Comparison of ENCODE assay signal across 12 mouse cellular contexts in the genomic region with DNA sequence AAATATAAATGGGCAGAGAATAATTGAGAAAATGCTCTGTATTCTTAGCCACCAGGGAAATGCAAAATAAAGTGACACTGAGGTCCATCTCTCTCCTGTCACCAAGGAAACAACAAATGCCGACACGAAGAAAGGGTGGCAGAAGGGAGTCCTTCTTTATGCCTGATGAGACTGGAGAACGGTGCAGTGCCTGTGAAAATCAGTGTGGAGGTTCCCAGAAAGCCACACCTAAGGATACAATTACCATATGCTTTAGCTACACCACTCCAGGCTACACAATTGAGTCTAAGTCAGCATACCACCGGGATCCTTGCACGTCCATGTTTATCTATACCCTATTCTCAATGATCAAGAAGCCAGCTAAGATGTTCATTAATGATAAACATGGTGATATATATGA. TPM values are rescaled to one million over a fixed set of nuclear protein-coding genes. Genes with fewer than 3 reads are reported as not detected.
DNase-seq lines count a peak whose midpoint lies in the region; ATAC-seq lines count a peak whose summit lies in the region.
"Had no signal": no experiment of that assay in that cellular context is flagged by ENCODE, and none has a peak within 500 bp of the region (broad histone marks: within the 10 kb centered on the region; RNA-seq: fewer than 3 reads in every experiment).

No protein-coding gene starts in this region.

- H3K9ac ChIP-seq in midbrain, embryonic 13.5 days (replicated peaks), result peak overlapping the region; percentile 51
- H3K9ac ChIP-seq in midbrain, embryonic 11.5 days (ENCODE audit: low read length), result no peak overlapping the region
- H3K9ac ChIP-seq in hindbrain, embryonic 14.5 days, result peak overlapping the region; percentile 56
- H3K9ac ChIP-seq in stomach, embryonic 14.5 days (replicated peaks; ENCODE audit: low read depth, low read length), result no peak overlapping the region
- H3K9ac ChIP-seq: liver, embryonic 13.5 days had no signal

- 58% methylated on average over 5 of the region's 5 CpGs for WGBS in midbrain, embryonic 13.5 days
- 84% methylated on average over 5 of the region's 5 CpGs for WGBS in midbrain, embryonic 11.5 days
- WGBS in hindbrain, embryonic 14.5 days, result 28% methylated on average over 5 of the region's 5 CpGs
- WGBS in stomach, embryonic 14.5 days, result 82% methylated on average over 5 of the region's 5 CpGs

- H3K27ac ChIP-seq in midbrain, embryonic 13.5 days, result peak overlapping the region; percentile 80
- no peak overlapping the region; the same call in 1 of the 2 replicates for H3K27ac ChIP-seq in midbrain, embryonic 11.5 days (ENCODE audit: low read depth, low read length)
- H3K27ac ChIP-seq in hindbrain, embryonic 14.5 days, result peak overlapping the region; percentile 82
- 0 out of 2 replicates have a peak overlapping the region, but pooled peaks have one; percentile 30 for H3K27ac ChIP-seq in stomach, embryonic 14.5 days (ENCODE audit: low read length)
- H3K27ac ChIP-seq: liver, embryonic 13.5 days had no signal

- DNase-seq in heart, adult 11 months, result peak; percentile 89
- DNase-seq in heart, postnatal 25 days (ENCODE audit: low spot score), result no peak
- no peak for DNase-seq in midbrain, embryonic 11.5 days (ENCODE audit: low spot score, missing footprints)
- DNase-seq in hindbrain, embryonic 14.5 days (ENCODE audit: low spot score), result peak; percentile 47
- DNase-seq in spleen, postnatal 14 days (ENCODE audit: low spot score in 2 of 2), result no peak
- no peak for DNase-seq in gastrocnemius, postnatal 4 days (ENCODE audit: low spot score in 2 of 2)
- DNase-seq: liver, embryonic 13.5 days had no signal

- H3K9me3 ChIP-seq in midbrain, embryonic 13.5 days, result no peaks in the 10 kb centered on the region
- H3K9me3 ChIP-seq in midbrain, embryonic 11.5 days (ENCODE audit: control insufficient read depth, low read length), result no peaks in the 10 kb centered on the region
- H3K9me3 ChIP-seq in hindbrain, embryonic 14.5 days (ENCODE audit: control insufficient read depth, low read length), result no peaks in the 10 kb centered on the region
- no peaks in the 10 kb centered on the region for H3K9me3 ChIP-seq in stomach, embryonic 14.5 days (ENCODE audit: control insufficient read depth, low read depth, low read length)
- H3K9me3 ChIP-seq: liver, embryonic 13.5 days had no signal

- peak; percentile 65 for ATAC-seq in midbrain, embryonic 13.5 days
- ATAC-seq in midbrain, embryonic 11.5 days (ENCODE audit: low FRiP score), result no peak
- ATAC-seq in hindbrain, embryonic 14.5 days (ENCODE audit: low FRiP score), result peak; percentile 45; the same call in 1 of the 2 replicates
- ATAC-seq in stomach, embryonic 14.5 days (ENCODE audit: insufficient number of reproducible peaks, insufficient read depth, low FRiP score, low read depth), result no peak
- ATAC-seq: Patski had no signal

- H3K4me3 ChIP-seq in midbrain, embryonic 13.5 days (replicated peaks), result peak overlapping the region; percentile 28; the same call in 1 of the 2 replicates
- H3K4me3 ChIP-seq in midbrain, embryonic 11.5 days (ENCODE audit: low read depth, low read length), result no peak overlapping the region
- H3K4me3 ChIP-seq in hindbrain, embryonic 14.5 days (replicated peaks; ENCODE audit: low read length), result peak overlapping the region; percentile 23
- H3K4me3 ChIP-seq in stomach, embryonic 14.5 days (ENCODE audit: low read depth, low read length), result no peak overlapping the region
- H3K4me3 ChIP-seq: erythroblast, embryonic 14.5 days; liver, embryonic 13.5 days had no signal

- H3K4me2 ChIP-seq in midbrain, embryonic 13.5 days (replicated peaks), result peak overlapping the region; percentile 48
- H3K4me2 ChIP-seq in midbrain, embryonic 11.5 days, result no peak overlapping the region
- peak overlapping the region; percentile 53 for H3K4me2 ChIP-seq in hindbrain, embryonic 14.5 days (replicated peaks)
- H3K4me2 ChIP-seq in stomach, embryonic 14.5 days (replicated peaks; ENCODE audit: low read depth, low read length), result no peak overlapping the region
- H3K4me2 ChIP-seq: liver, embryonic 13.5 days had no signal

- no peaks in the 10 kb centered on the region for H3K27me3 ChIP-seq in midbrain, embryonic 13.5 days
- H3K27me3 ChIP-seq in midbrain, embryonic 11.5 days (ENCODE audit: control insufficient read depth, insufficient read depth, low read length), result no peaks in the 10 kb centered on the region
- H3K27me3 ChIP-seq in hindbrain, embryonic 14.5 days (ENCODE audit: control insufficient read depth, insufficient read depth, low read length), result no peaks in the 10 kb centered on the region
- H3K27me3 ChIP-seq in stomach, embryonic 14.5 days (ENCODE audit: control insufficient read depth, insufficient read depth, low read length), result no peaks in the 10 kb centered on the region
- H3K27me3 ChIP-seq: liver, embryonic 13.5 days; Patski had no signal

- H3K36me3 ChIP-seq in midbrain, embryonic 13.5 days, result no peaks in the 10 kb centered on the region
- no peaks in the 10 kb centered on the region for H3K36me3 ChIP-seq in midbrain, embryonic 11.5 days (ENCODE audit: control insufficient read depth, insufficient read depth, low read length)
- H3K36me3 ChIP-seq in hindbrain, embryonic 14.5 days (replicated peaks; ENCODE audit: control insufficient read depth, insufficient read depth), result no peaks in the 10 kb centered on the region
- H3K36me3 ChIP-seq in stomach, embryonic 14.5 days (ENCODE audit: control insufficient read depth, insufficient read depth, low read length), result no peaks in the 10 kb centered on the region
- H3K36me3 ChIP-seq: liver, embryonic 13.5 days had no signal

- intact Hi-C loops in heart, postnatal 25 days (cut with DNase I), result loop anchor here (2.0 to 10.0 kb wide), 3 partner anchors 121 to 457 kb away; a partner anchor contains a TSS

- peaks cover 31% of the 10 kb centered on the region for H3K4me1 ChIP-seq in midbrain, embryonic 13.5 days (replicated peaks)
- no peaks in the 10 kb centered on the region; the same call in 1 of the 2 replicates for H3K4me1 ChIP-seq in midbrain, embryonic 11.5 days (ENCODE audit: control insufficient read depth, insufficient read depth, low read length)
- H3K4me1 ChIP-seq in hindbrain, embryonic 14.5 days (replicated peaks; ENCODE audit: control insufficient read depth, insufficient read depth, low read length), result peaks cover 13% of the 10 kb centered on the region
- 0 out of 2 replicates have a peak, but pooled peaks cover 7% of the 10 kb centered on the region for H3K4me1 ChIP-seq in stomach, embryonic 14.5 days (ENCODE audit: control insufficient read depth, insufficient read depth, low read length)

RNA-seq across cellular contexts. Expression of a gene that starts 25.4 kb away (rescaled TPM):
- total RNA-seq in heart, postnatal 25 days (2021), result under 1 TPM; 0.75 to 0.96 TPM
- not detected in 2 replicates for polyA plus RNA-seq in midbrain, embryonic 13.5 days (2015; fragmentation: Nextera tagmentation; extraction: Ambion mirVana)
- not detected in 2 replicates for polyA plus RNA-seq in midbrain, embryonic 11.5 days (2014; fragmentation: Nextera tagmentation; extraction: Ambion mirVana)
- not detected in 2 replicates for polyA plus RNA-seq in hindbrain, embryonic 14.5 days (2014; fragmentation: Nextera tagmentation; extraction: Ambion mirVana)
- not detected in 2 replicates for polyA plus RNA-seq in stomach, embryonic 14.5 days (2014; fragmentation: Nextera tagmentation; extraction: Ambion mirVana)
- not detected for total RNA-seq in gastrocnemius, postnatal 4 days (2021)
- total RNA-seq: adrenal gland, postnatal 4 days had no signal
- polyA plus RNA-seq: erythroblast, embryonic 14.5 days; liver, embryonic 13.5 days; Patski had no signal

Comparison
In these comparisons a context has a peak if more than half of its experiments do, and no peak if none do; other contexts are left out.
1. DNase-seq: peak in heart, adult 11 months (single experiment) and hindbrain, embryonic 14.5 days (single experiment); none in heart, postnatal 25 days (single experiment), midbrain, embryonic 11.5 days (single experiment), spleen, postnatal 14 days (0 of 2) and gastrocnemius, postnatal 4 days (0 of 2).
2. ATAC-seq: peak in midbrain, embryonic 13.5 days (single experiment) and hindbrain, embryonic 14.5 days (single experiment); none in midbrain, embryonic 11.5 days (single experiment) and stomach, embryonic 14.5 days (single experiment).
3. H3K4me2 ChIP-seq: peak in midbrain, embryonic 13.5 days (single experiment) and hindbrain, embryonic 14.5 days (single experiment); none in midbrain, embryonic 11.5 days (single experiment) and stomach, embryonic 14.5 days (single experiment).
4. H3K4me3 ChIP-seq: peak in midbrain, embryonic 13.5 days (single experiment) and hindbrain, embryonic 14.5 days (single experiment); none in midbrain, embryonic 11.5 days (single experiment) and stomach, embryonic 14.5 days (single experiment).
5. H3K9ac ChIP-seq: peak in midbrain, embryonic 13.5 days (single experiment) and hindbrain, embryonic 14.5 days (single experiment); none in midbrain, embryonic 11.5 days (single experiment) and stomach, embryonic 14.5 days (single experiment).